Comparison of ENCODE assay signal across 11 mouse cellular contexts in the genomic region with DNA sequence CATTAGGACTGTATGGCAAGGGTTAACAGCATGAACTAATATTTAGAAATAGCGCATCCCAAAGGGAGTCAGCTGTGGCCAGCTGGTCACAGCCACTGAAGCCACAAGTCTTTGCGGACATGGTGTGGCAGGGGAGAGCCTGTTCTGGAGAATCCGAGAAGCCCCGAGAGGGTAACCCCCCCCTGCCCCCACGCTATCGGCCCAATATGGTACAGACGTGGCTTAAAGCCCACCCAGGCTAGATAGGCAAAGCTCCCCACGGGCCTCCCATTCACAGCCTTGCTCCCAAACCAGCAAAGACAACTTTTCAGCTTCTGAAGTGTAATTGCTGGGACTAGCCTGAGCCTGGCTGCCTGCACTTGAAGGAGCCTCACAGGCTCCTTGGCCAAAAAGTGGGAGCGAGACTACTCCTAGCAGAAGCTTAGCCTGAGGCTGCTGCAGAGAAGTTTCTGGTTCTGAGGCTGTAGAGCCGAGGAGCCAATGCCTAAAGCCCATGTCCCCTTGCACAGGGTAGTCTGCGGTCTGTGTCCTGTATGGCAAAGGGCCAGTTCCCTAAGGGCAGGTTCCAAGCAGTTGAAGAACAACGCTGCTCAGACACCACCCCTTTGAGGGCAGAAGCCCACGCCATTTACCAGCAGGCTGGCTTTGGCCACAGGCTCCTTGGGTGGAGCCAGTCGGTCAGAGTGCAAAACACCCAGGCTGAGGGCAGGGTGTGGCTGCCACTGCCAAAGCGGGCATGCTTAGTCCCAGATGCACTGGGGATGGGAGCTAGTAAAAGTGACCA. TPM values are rescaled to one million over a fixed set of nuclear protein-coding genes. Genes with fewer than 3 reads are reported as not detected.
A peak's percentile ranks its signal among the peaks of the same experiment; 100 is the strongest.
DNase-seq lines count a peak whose midpoint lies in the region; ATAC-seq and TF ChIP-seq lines count a peak whose summit lies in the region.
"Had no signal": no experiment of that assay in that cellular context is flagged by ENCODE, and none has a peak within 500 bp of the region (broad histone marks: within the 10 kb centered on the region; RNA-seq: fewer than 3 reads in every experiment).

No protein-coding gene starts in this region.

- no peak overlapping the region for H3K9ac ChIP-seq in lung, embryonic 14.5 days
- no peak overlapping the region for H3K9ac ChIP-seq in intestine, embryonic 14.5 days (ENCODE audit: low read length)
- H3K9ac ChIP-seq: forebrain, postnatal 0 days; hindbrain, embryonic 15.5 days had no signal

- peak; percentile 26; the same call in 1 of the 2 replicates for ATAC-seq in lung, embryonic 14.5 days (ENCODE audit: insufficient read depth)
- 0 out of 2 replicates have a peak, but pooled peaks have one; percentile 25 for ATAC-seq in intestine, embryonic 14.5 days (replicated peaks; ENCODE audit: low FRiP score, low TSS enrichment, low read depth)
- ATAC-seq: forebrain, postnatal 0 days had no signal

- 44% methylated on average over 15 of the region's 15 CpGs for WGBS in lung, embryonic 14.5 days
- 40% methylated on average over 15 of the region's 15 CpGs for WGBS in lung, adult 2 months
- WGBS in intestine, embryonic 14.5 days: 46% methylated on average over 15 of the region's 15 CpGs
- 69% methylated on average over 15 of the region's 15 CpGs for WGBS in hindbrain, embryonic 10.5 days

- H3K4me3 ChIP-seq in lung, embryonic 14.5 days (ENCODE audit: low read depth, low read length): no peak overlapping the region
- H3K4me3 ChIP-seq in lung, adult 2 months (replicated peaks; ENCODE audit: extremely low read depth, low read depth, low read length): no peak overlapping the region
- H3K4me3 ChIP-seq in intestine, embryonic 14.5 days (ENCODE audit: low read depth, low read length): no peak overlapping the region
- no peak overlapping the region for H3K4me3 ChIP-seq in hindbrain, embryonic 10.5 days
- H3K4me3 ChIP-seq: hindbrain, embryonic 15.5 days had no signal

- peak overlapping the region; percentile 12; the same call in 1 of the 2 replicates for H3K27ac ChIP-seq in lung, embryonic 14.5 days (ENCODE audit: low read depth)
- peak overlapping the region; percentile 67 for H3K27ac ChIP-seq in intestine, embryonic 14.5 days (ENCODE audit: low read depth)
- H3K27ac ChIP-seq in hindbrain, embryonic 10.5 days: no peak overlapping the region
- H3K27ac ChIP-seq: hindbrain, embryonic 15.5 days had no signal

- H3K4me2 ChIP-seq in lung, embryonic 14.5 days: no peak overlapping the region
- H3K4me2 ChIP-seq in intestine, embryonic 14.5 days (ENCODE audit: low read length): peak overlapping the region; percentile 3; the same call in 1 of the 2 replicates
- H3K4me2 ChIP-seq: hindbrain, embryonic 15.5 days had no signal

- H3K27me3 ChIP-seq in lung, embryonic 14.5 days (ENCODE audit: insufficient read depth, low read length): no peaks in the 10 kb centered on the region; the same call in 1 of the 2 replicates
- no peaks in the 10 kb centered on the region for H3K27me3 ChIP-seq in intestine, embryonic 14.5 days (replicated peaks; ENCODE audit: control insufficient read depth, insufficient read depth, low read length)
- H3K27me3 ChIP-seq in hindbrain, embryonic 10.5 days (ENCODE audit: insufficient read depth, poor library complexity, severe bottlenecking): peaks cover 31% of the 10 kb centered on the region

- H3K4me1 ChIP-seq in lung, embryonic 14.5 days (ENCODE audit: insufficient read depth): peaks cover 19% of the 10 kb centered on the region
- H3K4me1 ChIP-seq in lung, adult 2 months (ENCODE audit: control insufficient read depth, insufficient read depth, low read length): 0 out of 2 replicates have a peak, but pooled peaks cover 6% of the 10 kb centered on the region
- H3K4me1 ChIP-seq in intestine, embryonic 14.5 days (replicated peaks; ENCODE audit: control insufficient read depth, insufficient read depth, low read length): peaks cover 23% of the 10 kb centered on the region
- H3K4me1 ChIP-seq in hindbrain, embryonic 10.5 days (replicated peaks): peaks cover 25% of the 10 kb centered on the region

- no peaks in the 10 kb centered on the region for H3K36me3 ChIP-seq in lung, embryonic 14.5 days (ENCODE audit: insufficient read depth)
- H3K36me3 ChIP-seq in intestine, embryonic 14.5 days (ENCODE audit: control insufficient read depth, insufficient read depth, low read length): no peaks in the 10 kb centered on the region
- H3K36me3 ChIP-seq in hindbrain, embryonic 10.5 days: no peaks in the 10 kb centered on the region
- H3K36me3 ChIP-seq: hindbrain, embryonic 15.5 days had no signal

- TF ChIP-seq POLR2A in lung, adult 2 months (IDR thresholded peaks at IDR 0.05; ENCODE audit: borderline replicate concordance, extremely low read depth, low read depth, low read length): no peak

- no peaks in the 10 kb centered on the region for H3K9me3 ChIP-seq in lung, embryonic 14.5 days (ENCODE audit: low read depth, low read length)
- no peaks in the 10 kb centered on the region for H3K9me3 ChIP-seq in intestine, embryonic 14.5 days (ENCODE audit: control insufficient read depth, low read length)
- no peaks in the 10 kb centered on the region for H3K9me3 ChIP-seq in hindbrain, embryonic 10.5 days
- H3K9me3 ChIP-seq: hindbrain, embryonic 15.5 days had no signal

- TF ChIP-seq CTCF in lung, embryonic 14.5 days (IDR thresholded peaks at IDR 0.05; ENCODE audit: low read depth): no peak
- TF ChIP-seq CTCF in lung, adult 2 months (IDR thresholded peaks at IDR 0.05; ENCODE audit: insufficient read depth, low read length): no peak

- peak; percentile 72 for DNase-seq in lung, embryonic 14.5 days
- DNase-seq in lung, adult 2 months: no peak
- no peak for DNase-seq in intestine, embryonic 14.5 days (ENCODE audit: low spot score)
- DNase-seq in kidney, postnatal 4 days: peak; percentile 58 to 65
- DNase-seq in left cerebral cortex, adult 9 months (ENCODE audit: low spot score in 2 of 2): no peak
- no peak for DNase-seq in hindbrain, embryonic 10.5 days (ENCODE audit: low spot score)
- DNase-seq in frontal cortex, adult 2 months (ENCODE audit: extremely low spot score in 1 of 2, low spot score in 1 of 2): no peak
- DNase-seq: cerebellum, postnatal 14 days; forebrain, postnatal 0 days; right cerebral cortex, postnatal 4 days had no signal

RNA-seq across cellular contexts. Expression of gene Odf3l1, which starts 3.8 kb away (rescaled TPM):
- polyA plus RNA-seq in lung, embryonic 14.5 days (2014; fragmentation: Nextera tagmentation; extraction: Ambion mirVana): 0.23 and 1.1 TPM in 2 replicates
- 1.7 and 1.8 TPM in 2 replicates for polyA plus RNA-seq in lung, adult 2 months (2012; rRNA removed)
- polyA plus RNA-seq in intestine, embryonic 14.5 days (2014; fragmentation: Nextera tagmentation; extraction: Ambion mirVana): 1.6 and 1.8 TPM in 2 replicates
- 0.14 TPM in 1 of 2 replicates, not detected in the other for polyA plus RNA-seq in hindbrain, embryonic 10.5 days (2016; fragmentation: Nextera tagmentation; extraction: Ambion mirVana)
- 0.13 and 0.22 TPM in 2 replicates for polyA plus RNA-seq in frontal cortex, adult 2 months (2012; rRNA removed)

RNA-seq across cellular contexts. Expression of gene Cspg4, which starts 4.2 kb away (rescaled TPM):
- polyA plus RNA-seq in lung, embryonic 14.5 days (2014; fragmentation: Nextera tagmentation; extraction: Ambion mirVana): 12.3 and 13.9 TPM in 2 replicates
- 19.5 and 21.2 TPM in 2 replicates for polyA plus RNA-seq in lung, adult 2 months (2012; rRNA removed)
- 17.6 and 21.0 TPM in 2 replicates for polyA plus RNA-seq in intestine, embryonic 14.5 days (2014; fragmentation: Nextera tagmentation; extraction: Ambion mirVana)
- 1.9 and 2.0 TPM in 2 replicates for polyA plus RNA-seq in hindbrain, embryonic 10.5 days (2016; fragmentation: Nextera tagmentation; extraction: Ambion mirVana)
- 10.9 and 12.0 TPM in 2 replicates for polyA plus RNA-seq in frontal cortex, adult 2 months (2012; rRNA removed)

Comparison
In these comparisons a context has a peak if more than half of its experiments do, and no peak if none do; other contexts are left out.
1. DNase-seq: peak in lung, embryonic 14.5 days (single experiment) and kidney, postnatal 4 days (2 of 2); none in lung, adult 2 months (single experiment), intestine, embryonic 14.5 days (single experiment), left cerebral cortex, adult 9 months (0 of 2), hindbrain, embryonic 10.5 days (single experiment) and frontal cortex, adult 2 months (0 of 2).